Mouse (Mus musculus): ENCODE results near the gene Tspan9.

- TF ChIP-seq CTCF (IDR thresholded peaks at IDR 0.05; ENCODE audit: low read depth, low read length) (no peak), POLR2A (IDR thresholded peaks at IDR 0.05; ENCODE audit: extremely low read depth, insufficient read depth, low read length) (no peak)
Observed at GRCm38 (mm10) chr6:128043486-128043885, 99.9 kb downstream of the Tspan9 start.
